Mouse (Mus musculus): ENCODE data around the gene Hpca. TPM values are rescaled to one million over a fixed set of nuclear protein-coding genes. Genes with fewer than 3 reads are reported as not detected.

Hpca gene
- total RNA-seq, 2 experiments from 2014 or later, result not detected

DNA sequence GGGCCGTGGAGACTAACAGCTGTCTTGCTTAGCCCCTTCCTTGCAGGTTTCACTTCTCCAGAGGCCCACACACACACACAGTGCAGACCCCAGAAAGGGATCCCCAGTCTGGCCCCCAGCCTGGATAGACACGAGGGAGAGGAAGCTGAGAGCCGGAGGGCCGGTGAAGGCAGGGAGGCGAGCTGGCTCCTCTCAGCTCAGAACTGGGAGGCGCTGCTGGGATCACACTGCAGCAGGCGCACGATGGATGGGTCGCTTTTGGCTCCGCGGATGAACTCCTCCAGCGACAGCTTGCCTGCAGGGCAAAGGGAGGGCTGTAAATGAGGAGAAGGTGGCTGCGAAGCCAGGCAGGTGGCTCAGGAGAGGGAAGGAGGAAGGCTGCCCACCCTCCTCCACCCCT is 9.6 kb downstream of the Hpca start:
- ATAC-seq (ENCODE audit: poor library complexity, severe bottlenecking), result no peak

- no peak for ATAC-seq (ENCODE audit: poor library complexity, severe bottlenecking)
Measured at GRCm38 (mm10) chr4:129111350-129111749, 10.5 kb downstream of the Hpca start.

- ATAC-seq (ENCODE audit: poor library complexity, severe bottlenecking), result no peak
Measured at GRCm38 (mm10) chr4:129110804-129111203, 11.0 kb downstream of the Hpca start.

- ATAC-seq (ENCODE audit: poor library complexity, severe bottlenecking), result no peak
Measured at GRCm38 (mm10) chr4:129108624-129109023, 13.2 kb downstream of the Hpca start.

DNA sequence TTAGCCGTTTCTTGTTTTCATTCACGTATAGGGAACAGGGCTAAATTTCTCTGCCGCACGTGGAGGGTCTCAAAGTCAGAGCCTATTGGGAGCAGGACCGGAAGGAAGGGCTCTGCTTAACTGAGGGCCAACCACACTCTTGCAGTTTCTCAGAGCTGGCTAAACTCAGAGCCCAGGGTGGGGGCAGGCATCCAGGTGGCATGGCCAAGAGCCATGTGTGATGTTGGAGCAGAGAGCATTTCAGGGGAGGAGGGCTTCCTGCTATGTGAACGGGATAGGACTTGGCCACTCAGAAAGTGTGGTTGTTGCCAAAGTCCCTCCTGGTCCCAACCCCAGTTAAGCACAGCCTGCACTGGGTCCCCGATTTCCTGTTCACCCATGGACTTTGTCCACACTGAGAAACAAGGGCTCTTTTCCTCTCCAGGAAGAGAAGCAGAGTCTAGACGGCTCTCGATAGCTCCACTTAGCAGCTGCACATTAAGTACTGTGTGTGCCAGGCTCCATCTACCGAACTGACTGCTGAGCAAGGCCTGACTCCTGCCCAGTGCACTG is 14.4 kb downstream of the Hpca start:
- ATAC-seq (ENCODE audit: poor library complexity, severe bottlenecking), result no peak

DNA sequence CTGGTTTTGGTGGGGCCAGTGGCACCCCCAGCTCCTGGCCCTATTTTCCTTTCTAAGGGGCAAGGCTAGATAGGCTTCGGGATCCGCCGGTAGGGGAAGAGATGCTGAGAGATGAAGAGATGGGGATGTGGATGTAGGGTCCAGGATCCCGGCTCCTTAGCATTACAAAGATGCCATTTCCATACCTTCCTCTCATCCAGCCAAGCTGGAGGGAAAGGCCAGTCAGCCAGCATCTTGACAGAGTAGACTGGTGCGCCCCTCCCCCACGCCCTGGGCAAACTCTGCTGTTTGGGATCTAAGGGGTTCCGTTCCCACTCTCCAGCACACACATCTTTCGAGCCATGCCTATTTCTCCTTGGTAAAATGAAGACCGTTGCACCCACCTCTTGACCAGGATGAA is 15.8 kb downstream of the Hpca start:
- ATAC-seq (ENCODE audit: poor library complexity, severe bottlenecking), result no peak

GRCm38 (mm10) chr4:129105356-129105755 is 16.5 kb downstream of the Hpca start, which contains the start of gene Tmem54:
Gene Tmem54, plus strand, starts transcription at chr4:129105548.
- no peak for ATAC-seq (ENCODE audit: poor library complexity, severe bottlenecking)

DNA sequence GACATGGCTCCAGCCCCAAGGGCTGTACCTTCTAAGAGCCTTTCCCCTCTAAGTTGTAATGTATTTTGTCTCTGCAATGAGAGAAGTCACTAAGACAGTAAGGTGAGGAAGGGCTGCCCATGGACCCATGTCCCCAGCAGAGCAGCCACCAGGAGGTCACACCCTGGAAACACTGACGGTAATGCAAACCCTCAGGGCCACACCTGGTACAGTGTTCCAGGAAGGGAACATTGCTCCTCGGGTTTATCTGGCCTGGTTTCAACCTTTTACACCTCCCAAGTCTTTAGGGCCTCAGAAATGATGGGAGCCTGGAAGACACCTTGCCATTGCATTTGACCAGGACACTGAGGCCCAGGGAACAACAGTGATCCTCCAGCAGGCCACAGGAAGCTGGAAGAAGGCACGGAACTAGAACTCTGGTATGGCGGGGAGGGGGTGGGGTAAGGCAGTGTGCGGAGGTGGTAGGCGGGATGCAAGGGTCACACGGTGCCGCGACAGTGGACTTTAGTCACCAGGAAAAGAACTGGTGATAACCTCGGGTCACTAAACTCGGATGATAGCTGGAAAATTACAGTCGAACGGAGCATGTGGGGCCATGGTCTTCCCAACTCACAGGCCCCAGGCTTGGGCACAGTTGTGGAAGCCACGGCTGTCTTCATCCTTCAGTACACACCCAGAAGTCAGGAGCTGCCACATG is 19.6 kb downstream of the Hpca start:
- no peak for ATAC-seq (ENCODE audit: poor library complexity, severe bottlenecking)

DNA sequence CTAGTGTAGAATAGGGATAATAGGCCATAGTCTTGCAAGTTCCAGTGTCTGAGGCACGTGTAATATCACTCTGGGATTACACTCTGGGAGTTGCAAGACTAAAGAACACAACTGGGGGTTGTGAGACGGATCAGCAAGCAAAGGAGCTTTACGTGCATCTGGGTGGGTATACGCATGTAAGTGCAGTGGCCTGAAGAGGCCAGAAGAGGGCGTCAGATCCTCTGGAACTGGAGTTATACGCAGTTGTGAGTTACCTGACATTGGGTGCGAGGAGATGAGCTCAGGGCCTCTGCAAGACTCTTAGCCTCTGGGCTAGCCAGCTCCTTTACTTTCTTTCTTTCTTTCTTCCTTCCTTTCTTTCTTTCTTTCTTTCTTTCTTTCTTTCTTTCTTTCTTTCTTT is 24.8 kb downstream of the Hpca start:
- no peak for ATAC-seq (ENCODE audit: poor library complexity, severe bottlenecking)

GRCm38 (mm10) chr4:129095276-129095675 is 26.6 kb downstream of the Hpca start:
- ATAC-seq (ENCODE audit: poor library complexity, severe bottlenecking), result no peak

GRCm38 (mm10) chr4:129087850-129088249 is 34.0 kb downstream of the Hpca start:
- no peak for ATAC-seq (ENCODE audit: poor library complexity, severe bottlenecking)

DNA sequence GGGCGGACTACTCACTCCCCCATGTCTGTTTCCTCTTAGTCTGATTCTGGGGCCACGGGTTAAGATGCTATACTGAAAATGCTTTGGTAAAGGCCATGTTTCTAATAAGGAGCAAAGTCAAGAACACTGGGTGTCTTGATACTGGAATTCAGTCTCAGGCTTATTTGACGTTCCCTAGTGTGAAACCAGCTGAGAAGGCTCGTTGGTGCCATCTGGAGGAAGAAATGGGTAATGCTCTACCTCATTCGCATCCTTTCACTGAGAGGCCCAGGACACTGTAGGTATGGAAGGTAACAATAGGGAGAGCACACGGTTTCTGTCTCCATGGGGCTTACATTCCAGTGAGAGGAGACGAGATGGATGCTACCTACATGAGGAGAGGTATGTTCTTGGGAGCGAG is 35.8 kb downstream of the Hpca start:
- peak; percentile 55 for ATAC-seq (ENCODE audit: poor library complexity, severe bottlenecking)

DNA sequence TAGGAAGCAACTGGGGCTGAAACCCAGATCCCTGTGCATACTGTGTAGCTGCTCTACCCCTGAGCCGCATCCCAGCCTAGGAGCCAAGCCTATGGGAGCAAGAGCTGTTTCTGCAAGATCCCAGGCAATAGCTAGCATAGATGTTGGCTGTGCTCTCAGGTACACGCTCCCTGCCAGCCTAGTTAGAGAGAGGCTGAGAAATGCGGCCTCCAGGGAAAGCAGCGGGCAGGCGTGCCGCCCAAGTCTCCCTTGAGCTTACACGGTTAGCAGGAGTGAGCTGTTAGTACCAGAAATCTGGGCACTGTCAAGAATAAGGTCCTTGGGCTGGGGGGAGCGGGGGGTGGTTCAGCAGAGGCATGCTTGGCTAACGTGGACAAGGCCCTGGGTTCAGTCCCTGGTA is 36.9 kb downstream of the Hpca start:
- ATAC-seq (ENCODE audit: poor library complexity, severe bottlenecking), result no peak

DNA sequence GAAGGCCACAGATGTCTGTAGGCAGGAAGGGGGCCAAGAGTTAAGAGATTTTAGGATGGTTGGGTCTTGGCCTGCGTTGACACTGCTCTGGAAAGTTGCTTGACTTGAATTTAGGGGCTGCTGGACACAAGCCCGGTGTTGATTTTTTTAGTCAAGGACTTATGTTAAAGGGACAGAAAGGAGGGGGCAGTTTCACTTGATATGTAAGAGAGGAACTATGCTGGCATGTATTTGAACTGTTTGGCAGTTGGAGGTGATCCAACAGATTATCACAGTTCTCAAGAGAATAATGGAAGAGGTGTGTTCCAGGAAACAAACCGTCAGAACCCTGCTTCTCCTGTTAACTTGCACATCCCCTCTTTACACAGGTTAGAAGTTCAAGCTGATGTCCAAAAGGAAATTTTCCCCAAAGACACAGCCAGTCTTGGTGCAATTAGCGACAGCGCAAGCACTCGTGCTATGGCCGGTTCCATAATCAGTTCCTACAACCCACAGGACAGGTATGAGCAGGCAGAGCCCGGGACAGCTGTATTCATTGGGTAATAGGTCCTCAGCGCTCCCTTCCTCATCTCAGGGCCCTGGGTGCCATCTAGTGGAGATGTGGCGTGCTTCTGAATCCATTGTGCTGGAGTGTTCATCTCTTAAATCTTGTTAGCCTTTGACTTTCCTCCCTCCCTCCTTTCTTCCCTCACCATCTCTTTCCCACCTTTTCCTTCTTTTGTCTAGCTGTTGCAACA is 39.3 kb downstream of the Hpca start:
- ATAC-seq (ENCODE audit: poor library complexity, severe bottlenecking), result peak; percentile 88

DNA sequence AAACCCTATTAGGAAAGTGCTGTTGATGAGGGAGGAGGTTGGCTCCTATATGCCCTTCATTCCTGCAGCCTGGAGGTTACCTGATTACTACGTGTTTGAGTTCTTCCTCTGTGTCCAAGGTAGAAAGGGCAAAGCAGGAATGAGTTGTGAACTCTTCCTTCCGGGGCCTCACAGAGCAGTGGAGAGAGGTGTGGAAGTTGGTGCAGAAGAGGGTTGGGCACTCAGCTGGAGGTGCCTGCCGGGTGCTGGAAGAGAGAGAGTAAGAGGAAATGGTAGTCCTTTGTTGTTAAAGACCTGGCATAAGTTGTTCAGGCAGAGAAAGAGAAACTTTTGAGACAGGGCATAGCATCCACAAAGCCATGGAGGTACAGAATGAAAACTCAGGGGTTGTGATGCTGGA is 39.9 kb downstream of the Hpca start:
- ATAC-seq (ENCODE audit: poor library complexity, severe bottlenecking), result peak; percentile 33

- ATAC-seq (ENCODE audit: poor library complexity, severe bottlenecking), result peak; percentile 71
Measured at GRCm38 (mm10) chr4:129081512-129081911, 40.3 kb downstream of the Hpca start.

GRCm38 (mm10) chr4:129081041-129081440 is 40.8 kb downstream of the Hpca start:
- no peak for ATAC-seq (ENCODE audit: poor library complexity, severe bottlenecking)

GRCm38 (mm10) chr4:129079126-129079525 is 42.7 kb downstream of the Hpca start:
- no peak for ATAC-seq (ENCODE audit: poor library complexity, severe bottlenecking)

DNA sequence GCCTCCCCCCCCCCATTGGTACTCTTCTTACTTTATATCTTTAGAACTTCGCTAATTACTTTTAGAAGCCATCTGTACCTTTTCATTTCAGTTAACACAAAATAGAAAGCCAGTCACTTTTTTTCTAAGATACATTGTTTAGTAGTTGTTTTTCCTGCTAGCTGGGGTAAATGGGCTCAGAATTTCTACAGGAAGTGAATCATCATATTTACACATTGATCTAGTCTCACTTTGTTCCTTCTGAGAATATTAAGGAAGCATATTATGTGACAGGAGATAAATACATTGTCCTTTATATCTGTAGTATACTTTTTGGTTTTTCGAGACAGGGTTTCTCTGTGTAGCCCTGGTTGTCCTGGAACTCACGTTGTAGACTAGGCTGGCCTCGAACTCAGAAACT is 53.0 kb downstream of the Hpca start:
- no peak for ATAC-seq (ENCODE audit: poor library complexity, severe bottlenecking)

- no peak for ATAC-seq (ENCODE audit: poor library complexity, severe bottlenecking)
Measured at GRCm38 (mm10) chr4:129067638-129068415, 54.0 kb downstream of the Hpca start.

GRCm38 (mm10) chr4:129065688-129066236 is 56.1 kb downstream of the Hpca start:
- peak; percentile 63 for ATAC-seq (ENCODE audit: poor library complexity, severe bottlenecking)

Measured in megakaryocyte, adult 5-6 weeks (primary cell).